Mouse (Mus musculus) heart, adult 9 months (tissue): ENCODE measurements at regions not wholly inside any gene's neighbourhood (a gene's known extent, or its start where the extent isn't known, plus 50 kb on each side); places are given as distances from the start of the nearest gene placed in this dataset.

Source experiments
- DNase-seq, 2 experiments: peaks; one replicate each; pipeline ENCODE4 v3.0.0; 2022; ENCODE audit warnings: low spot score in 2 of 2

- DNase-seq, result no peak
Observed at GRCm38 (mm10) chr12:85527011-85527410, 53.3 kb downstream of the Fos start.

- DNase-seq, result no peak
Observed at GRCm38 (mm10) chr12:85531638-85532037, 57.9 kb downstream of the Fos start.

- DNase-seq, result no peak
Observed at GRCm38 (mm10) chr12:85532221-85532612, 58.5 kb downstream of the Fos start.

- peak; percentile 93 to 95 for DNase-seq
Observed at GRCm38 (mm10) chr12:85532613-85533460, 59.1 kb downstream of the Fos start.

- DNase-seq, result no peak
Observed at GRCm38 (mm10) chr12:85533603-85534002, 59.9 kb downstream of the Fos start.

GRCm38 (mm10) chr12:85539423-85539822, 59.4 kb upstream of the Jdp2 start:
- no peak for DNase-seq

GRCm38 (mm10) chr12:85541153-85541552, 57.7 kb upstream of the Jdp2 start:
- peak; percentile 66 to 73 for DNase-seq

- peak in 1 of 2 experiments; percentile 15 for DNase-seq
Observed at GRCm38 (mm10) chr12:85542881-85543280, 55.9 kb upstream of the Jdp2 start.

GRCm38 (mm10) chr12:85543520-85543919, 55.3 kb upstream of the Jdp2 start:
- DNase-seq, result no peak

GRCm38 (mm10) chr12:85544801-85545200, 54.0 kb upstream of the Jdp2 start:
- DNase-seq, result no peak

GRCm38 (mm10) chr12:85545718-85546117, 53.1 kb upstream of the Jdp2 start:
- no peak for DNase-seq

- DNase-seq, result peak in 1 of 2 experiments; percentile 8
Observed at GRCm38 (mm10) chr12:85548076-85548475, 50.8 kb upstream of the Jdp2 start.
